Mouse (Mus musculus): ENCODE measurements around the gene Klhdc4. TPM values are rescaled to one million over a fixed set of nuclear protein-coding genes. Genes with fewer than 3 reads are reported as not detected.

Klhdc4 gene
- polyA plus RNA-seq, 1 experiment from 2014 or later: 13.7 TPM

- no peak overlapping the region for H3K4me2 ChIP-seq (replicated peaks; ENCODE audit: low read depth)
- H3K4me3 ChIP-seq (ENCODE audit: low read depth, low read length): no peak overlapping the region
- TF ChIP-seq CTCF (IDR thresholded peaks at IDR 0.05; ENCODE audit: low read depth) (peak; percentile 43), EP300 (optimal IDR thresholded peaks at IDR 0.05) (no peak)
- H3K9ac ChIP-seq (ENCODE audit: low read length): no peak overlapping the region
- DNase-seq (ENCODE audit: low spot score) (no peak), ATAC-seq (ENCODE audit: low FRiP score, low TSS enrichment) (no peak)
- H3K27ac ChIP-seq (replicated peaks): no peak overlapping the region
- H3K36me3 ChIP-seq (ENCODE audit: control insufficient read depth, insufficient read depth, low read length): no peaks in the 10 kb centered on the region
- H3K4me1 ChIP-seq (replicated peaks; ENCODE audit: control insufficient read depth, insufficient read depth): no peaks in the 10 kb centered on the region
- no peaks in the 10 kb centered on the region for H3K9me3 ChIP-seq (ENCODE audit: control insufficient read depth, low read length)
- no peaks in the 10 kb centered on the region for H3K27me3 ChIP-seq (ENCODE audit: control insufficient read depth, insufficient read depth, low read length)
- WGBS: 38% methylated on average over 3 of the region's 3 CpGs
Measured at GRCm38 (mm10) chr8:121750512-121750911, 78.9 kb downstream of the Klhdc4 start.

GRCm38 (mm10) chr8:121749501-121749900, 79.9 kb downstream of the Klhdc4 start:
- Histone ChIP-seq H3K9ac (ENCODE audit: low read length) (no peak overlapping the region), H3K4me1 (replicated peaks; ENCODE audit: control insufficient read depth, insufficient read depth) (no peaks in the 10 kb centered on the region), H3K36me3 (ENCODE audit: control insufficient read depth, insufficient read depth, low read length) (no peaks in the 10 kb centered on the region), H3K9me3 (ENCODE audit: control insufficient read depth, low read length) (no peaks in the 10 kb centered on the region), H3K27ac (replicated peaks) (no peak overlapping the region), H3K4me2 (replicated peaks; ENCODE audit: low read depth) (no peak overlapping the region), H3K4me3 (ENCODE audit: low read depth, low read length) (no peak overlapping the region), H3K27me3 (ENCODE audit: control insufficient read depth, insufficient read depth, low read length) (no peaks in the 10 kb centered on the region)
- TF ChIP-seq CTCF (IDR thresholded peaks at IDR 0.05; ENCODE audit: low read depth) (no peak), EP300 (optimal IDR thresholded peaks at IDR 0.05) (no peak)
- ATAC-seq (ENCODE audit: low FRiP score, low TSS enrichment) (no peak), DNase-seq (ENCODE audit: low spot score) (no peak)
- 76% methylated on average over 9 of the region's 9 CpGs for WGBS

Other genes starting within 250 kb of the Klhdc4 start
- gene Map1lc3b, start 239.2 kb downstream of the Klhdc4 start, polyA plus RNA-seq (2015; fragmentation: Nextera tagmentation; extraction: Ambion mirVana): 262 and 274 TPM in 2 replicates
- gene Zcchc14, start 176.7 kb downstream of the Klhdc4 start, polyA plus RNA-seq (2015; fragmentation: Nextera tagmentation; extraction: Ambion mirVana): 4.5 and 5.1 TPM in 2 replicates
- 1.7 and 2.1 TPM in 2 replicates for gene Jph3, start 99.9 kb downstream of the Klhdc4 start, polyA plus RNA-seq (2015; fragmentation: Nextera tagmentation; extraction: Ambion mirVana)
- 8.9 and 9.3 TPM in 2 replicates for gene Slc7a5, start 78.1 kb upstream of the Klhdc4 start, polyA plus RNA-seq (2015; fragmentation: Nextera tagmentation; extraction: Ambion mirVana)
- 0.12 and 0.30 TPM in 2 replicates for gene Car5a, start 115.3 kb upstream of the Klhdc4 start, polyA plus RNA-seq (2015; fragmentation: Nextera tagmentation; extraction: Ambion mirVana)
- gene Banp, start 120.2 kb upstream of the Klhdc4 start, polyA plus RNA-seq (2015; fragmentation: Nextera tagmentation; extraction: Ambion mirVana): 9.0 and 10.0 TPM in 2 replicates